Mouse (Mus musculus) liver, embryonic 13.5 days (tissue): ENCODE data around the gene Zdhhc23. TPM values are rescaled to one million over a fixed set of nuclear protein-coding genes. Genes with fewer than 3 reads are reported as not detected.

Experiments used
- ATAC-seq: fragments of 200-750 bp; cut with Nextera tagmentation; 2 replicates; pipeline ENCODE4 v1.8.0; 2017; ENCODE audit warnings: low read depth, mild to moderate bottlenecking, moderate number of reproducible peaks, moderate library complexity
- DNase-seq: peaks from one replicate; pipeline ENCODE4 v3.0.0; 2022
- H3K27ac ChIP-seq: fragments of 300-500 bp; sonication (generic); 2 replicates; pipeline ENCODE4 v1.5.1; 2015; ENCODE audit warnings: moderate library complexity, mild to moderate bottlenecking, inconsistent platforms
- H3K27me3 ChIP-seq: fragments of 300-500 bp; sonication (generic); 2 replicates; pipeline ENCODE4 v1.6.1; 2015; ENCODE audit warnings: mild to moderate bottlenecking, inconsistent platforms
- H3K36me3 ChIP-seq: fragments of 300-500 bp; sonication (generic); 2 replicates; pipeline ENCODE4 v1.6.1; 2015; ENCODE audit warnings: mild to moderate bottlenecking, inconsistent platforms
- H3K4me1 ChIP-seq: fragments of 300-500 bp; sonication (generic); replicated peaks from 2 replicates; pipeline ENCODE4 v1.6.1; 2015; ENCODE audit warnings: inconsistent platforms
- H3K4me2 ChIP-seq: fragments of 300-500 bp; sonication (generic); 2 replicates; pipeline ENCODE4 v1.6.1; 2015; ENCODE audit warnings: inconsistent platforms, mild to moderate bottlenecking, moderate library complexity
- H3K4me3 ChIP-seq: fragments of 300-500 bp; sonication (generic); replicated peaks from 2 replicates; pipeline ENCODE4 v1.5.1; 2015; ENCODE audit warnings: mild to moderate bottlenecking, inconsistent platforms
- H3K9ac ChIP-seq: fragments of 300-500 bp; sonication (generic); 2 replicates; pipeline ENCODE4 v1.6.1; 2015; ENCODE audit warnings: mild to moderate bottlenecking, inconsistent platforms
- H3K9me3 ChIP-seq: fragments of 300-500 bp; sonication (generic); replicated peaks from 2 replicates; pipeline ENCODE4 v1.6.1; 2016; ENCODE audit warnings: inconsistent platforms
- WGBS: fragments of 180-500 bp; shearing (Covaris S2); methylation state at CpG from one replicate; pipeline ENCODE4 v1.1.7; 2015; ENCODE audit not compliant: insufficient replicate concordance; 5-methylcytosine and 5-hydroxymethylcytosine counted together
- polyA plus RNA-seq: library from polyadenylated mRNA; unstranded; fragments of >200 nt; fragmentation: Nextera tagmentation; extraction: Ambion mirVana; gene quantifications from 2 replicates; pipeline ENCODE4 v1.2.1, GENCODE M21; 2015

The Zdhhc23 gene
- polyA plus RNA-seq, 1 experiment from 2014 or later = 0.27 TPM

DNA sequence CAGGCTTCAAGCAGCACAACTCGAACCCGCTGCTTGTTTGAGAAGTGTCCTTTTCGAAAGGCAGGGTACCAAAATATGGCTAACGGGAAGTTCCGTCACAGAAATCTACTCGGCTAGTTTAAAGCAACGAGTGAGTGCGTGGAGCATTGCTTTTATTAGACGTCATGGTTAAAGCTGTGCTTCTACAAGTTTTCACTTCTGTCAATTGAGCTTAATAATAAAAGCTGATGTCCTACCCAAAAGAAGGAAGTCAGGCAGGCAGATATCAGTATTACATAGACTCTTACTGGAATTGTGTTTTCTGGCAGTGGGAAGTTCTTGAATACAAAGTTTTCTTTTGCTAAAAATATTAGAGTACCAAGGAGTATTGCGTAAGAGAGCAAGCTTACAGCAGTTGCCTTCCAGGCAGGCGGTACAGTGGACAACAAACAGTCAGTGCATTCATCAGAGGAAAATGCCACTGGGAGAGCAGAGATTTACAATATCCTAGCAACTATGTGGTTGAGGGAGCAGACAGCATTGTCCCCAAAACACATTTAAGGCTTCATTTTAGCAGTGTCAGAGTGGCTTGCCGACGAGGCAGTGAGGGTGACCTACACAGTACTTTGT lies 13.7 kb downstream of the Zdhhc23 start:
- no peaks in the 10 kb centered on the region for H3K27me3 ChIP-seq
- DNase-seq = no peak
- no peak overlapping the region for H3K27ac ChIP-seq
- H3K9me3 ChIP-seq = no peaks in the 10 kb centered on the region
- no peak overlapping the region for H3K4me3 ChIP-seq
- WGBS = 78% methylated on average over 13 of the region's 13 CpGs
- 0 out of 2 replicates have a peak, but pooled peaks cover 2% of the 10 kb centered on the region for H3K4me1 ChIP-seq
- no peak for ATAC-seq
- H3K4me2 ChIP-seq = no peak overlapping the region
- H3K9ac ChIP-seq = no peak overlapping the region
- 0 out of 2 replicates have a peak, but pooled peaks cover 4% of the 10 kb centered on the region for H3K36me3 ChIP-seq

DNA sequence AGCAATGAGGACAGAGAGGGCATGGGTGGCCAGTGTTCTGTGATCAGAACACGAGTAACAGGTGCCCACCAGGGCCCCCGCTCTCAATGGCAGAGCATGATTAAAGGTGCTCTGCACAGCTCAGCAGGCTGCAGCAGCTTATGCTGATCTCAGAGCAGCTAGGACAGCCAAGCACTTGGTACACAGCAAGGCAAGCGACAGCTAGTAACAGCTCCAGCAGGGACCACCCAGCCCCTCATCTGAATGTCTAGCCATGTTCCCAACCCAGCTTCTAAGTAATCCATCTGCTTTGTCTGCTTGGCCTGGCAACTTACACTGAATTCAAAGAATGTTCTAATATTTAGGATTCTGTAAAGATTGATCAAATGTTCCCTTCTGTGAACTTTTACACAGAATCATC lies 15.8 kb downstream of the Zdhhc23 start:
- no peak overlapping the region for H3K4me3 ChIP-seq
- no peak for ATAC-seq
- 73% methylated on average over 3 of the region's 3 CpGs for WGBS
- 0 out of 2 replicates have a peak, but pooled peaks cover 4% of the 10 kb centered on the region for H3K36me3 ChIP-seq
- no peak overlapping the region for H3K4me2 ChIP-seq
- H3K9me3 ChIP-seq = no peaks in the 10 kb centered on the region
- H3K27me3 ChIP-seq = no peaks in the 10 kb centered on the region
- DNase-seq = no peak
- no peak overlapping the region for H3K9ac ChIP-seq
- 0 out of 2 replicates have a peak, but pooled peaks cover 2% of the 10 kb centered on the region for H3K4me1 ChIP-seq
- H3K27ac ChIP-seq = no peak overlapping the region

GRCm38 (mm10) chr16:43963291-43963690 lies 16.3 kb downstream of the Zdhhc23 start:
- no peaks in the 10 kb centered on the region for H3K27me3 ChIP-seq
- no peak overlapping the region for H3K4me3 ChIP-seq
- WGBS = 83% methylated on average over 9 of the region's 9 CpGs
- DNase-seq (no peak), ATAC-seq (no peak)
- no peaks in the 10 kb centered on the region for H3K9me3 ChIP-seq
- no peak overlapping the region for H3K9ac ChIP-seq
- no peak overlapping the region for H3K4me2 ChIP-seq
- H3K4me1 ChIP-seq = 0 out of 2 replicates have a peak, but pooled peaks cover 2% of the 10 kb centered on the region
- no peak overlapping the region for H3K27ac ChIP-seq
- 0 out of 2 replicates have a peak, but pooled peaks cover 4% of the 10 kb centered on the region for H3K36me3 ChIP-seq

GRCm38 (mm10) chr16:43958038-43958437 lies 21.6 kb downstream of the Zdhhc23 start:
- Histone ChIP-seq H3K36me3 (no peaks in the 10 kb centered on the region; the same call in 1 of the 2 replicates), H3K4me1 (no peaks in the 10 kb centered on the region), H3K27me3 (no peaks in the 10 kb centered on the region), H3K9ac (no peak overlapping the region), H3K27ac (no peak overlapping the region), H3K9me3 (no peaks in the 10 kb centered on the region), H3K4me3 (no peak overlapping the region), H3K4me2 (no peak overlapping the region)
- ATAC-seq (no peak), DNase-seq (no peak)
- 67% methylated on average over 4 of the region's 4 CpGs for WGBS

DNA sequence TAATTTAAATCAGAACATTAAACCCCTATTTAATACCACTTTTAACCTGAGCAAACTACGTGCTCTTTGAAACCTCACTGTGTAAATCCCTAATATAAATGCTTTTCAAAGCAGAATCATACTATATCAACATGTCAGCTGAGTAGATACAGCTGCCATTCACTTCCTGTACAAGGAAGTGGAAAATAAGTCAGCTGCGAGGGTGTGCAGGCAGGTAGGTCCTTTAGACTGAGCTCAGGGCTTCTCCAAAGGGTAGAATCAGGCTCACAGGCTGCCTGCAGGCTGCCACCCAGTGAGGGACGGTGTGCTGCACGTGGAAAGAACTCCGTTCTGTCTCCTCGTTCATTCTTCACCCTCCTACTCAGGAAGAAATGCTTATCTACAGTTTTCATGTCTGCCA lies 24.7 kb downstream of the Zdhhc23 start:
- ATAC-seq = no peak
- no peak overlapping the region for H3K4me2 ChIP-seq
- no peaks in the 10 kb centered on the region for H3K27me3 ChIP-seq
- no peak overlapping the region for H3K27ac ChIP-seq
- H3K9ac ChIP-seq = no peak overlapping the region
- no peaks in the 10 kb centered on the region; the same call in 1 of the 2 replicates for H3K36me3 ChIP-seq
- no peak for DNase-seq
- H3K4me1 ChIP-seq = no peaks in the 10 kb centered on the region
- no peak overlapping the region for H3K4me3 ChIP-seq
- no peaks in the 10 kb centered on the region for H3K9me3 ChIP-seq
- 50% methylated on average over 6 of the region's 6 CpGs for WGBS

DNA sequence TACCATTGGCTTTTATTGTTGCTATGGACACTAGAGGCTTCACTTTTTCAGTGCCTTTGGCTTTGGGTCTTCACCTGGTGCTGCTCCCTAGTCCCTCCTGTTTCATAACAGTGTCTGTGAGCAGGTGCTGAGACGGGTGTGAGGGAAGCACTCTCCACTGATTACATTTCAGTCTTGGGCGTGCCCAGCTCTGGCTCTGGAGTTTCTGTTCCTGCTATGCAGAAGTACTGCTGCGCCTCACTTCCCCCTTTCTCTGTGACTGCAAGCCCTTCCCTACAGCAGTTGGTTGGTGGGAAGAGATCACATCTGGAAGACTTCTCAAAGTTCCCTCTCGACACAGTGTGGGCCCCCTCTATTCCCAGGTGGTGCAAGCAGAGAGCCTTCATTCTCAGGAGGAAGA lies 28.0 kb downstream of the Zdhhc23 start:
- no peaks in the 10 kb centered on the region for H3K27me3 ChIP-seq
- WGBS = 29% methylated on average over 4 of the region's 4 CpGs
- ATAC-seq = peak; percentile 26; the same call in 1 of the 2 replicates

GRCm38 (mm10) chr16:43945869-43946268 lies 33.7 kb downstream of the Zdhhc23 start:
- Histone ChIP-seq H3K4me1 (no peaks in the 10 kb centered on the region), H3K4me2 (no peak overlapping the region), H3K27me3 (no peaks in the 10 kb centered on the region), H3K9ac (no peak overlapping the region), H3K4me3 (no peak overlapping the region), H3K9me3 (no peaks in the 10 kb centered on the region), H3K27ac (no peak overlapping the region), H3K36me3 (no peaks in the 10 kb centered on the region)
- DNase-seq = no peak
- 54% methylated on average over 3 of the region's 3 CpGs for WGBS
- ATAC-seq = no peak

More for the DNA sequence above, 28.0 kb downstream of the Zdhhc23 start:
- Histone ChIP-seq H3K27ac (no peak overlapping the region), H3K4me2 (no peak overlapping the region), H3K36me3 (no peaks in the 10 kb centered on the region), H3K4me3 (no peak overlapping the region), H3K9ac (no peak overlapping the region), H3K4me1 (no peaks in the 10 kb centered on the region), H3K9me3 (no peaks in the 10 kb centered on the region)
- DNase-seq = peak; percentile 6

DNA sequence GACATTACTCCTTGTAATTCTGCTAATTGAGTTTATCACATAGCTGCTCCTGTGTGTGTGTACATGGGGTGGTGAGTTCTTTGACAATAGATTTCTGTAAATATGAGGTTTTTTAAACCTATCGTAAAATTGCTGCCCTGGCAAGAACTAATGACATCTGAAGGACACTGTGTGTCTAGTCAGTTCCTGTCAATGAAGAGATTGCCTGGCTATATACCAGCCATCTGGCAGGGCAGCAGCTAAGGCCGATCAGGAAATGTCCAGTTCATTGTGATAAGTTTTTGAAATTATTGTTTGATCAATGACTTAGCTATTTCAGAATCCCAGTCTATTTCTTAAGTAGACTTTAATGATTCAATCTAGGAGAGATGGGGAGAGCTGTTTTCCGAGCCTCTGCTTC lies 34.2 kb downstream of the Zdhhc23 start:
- 73% methylated on average over 3 of the region's 3 CpGs for WGBS

DNA sequence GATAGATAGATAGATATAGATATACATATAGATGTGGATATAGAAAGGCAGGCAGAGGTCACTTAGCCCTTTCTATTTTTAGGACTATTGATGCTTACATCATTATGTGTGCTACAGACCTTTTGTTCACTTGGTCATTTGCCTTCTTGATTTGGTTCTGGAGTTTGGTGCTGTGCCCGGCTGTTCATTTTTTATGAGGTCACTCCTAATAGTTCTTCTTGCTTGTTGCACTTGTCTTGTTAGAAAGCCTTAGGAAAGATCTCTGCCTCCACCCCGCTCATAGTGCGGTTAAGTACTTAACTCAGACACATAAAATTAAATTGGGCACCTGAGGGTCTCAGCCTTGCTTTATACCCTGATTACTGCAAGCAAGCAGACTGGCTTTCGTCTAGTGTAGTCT lies 38.7 kb downstream of the Zdhhc23 start:
- Histone ChIP-seq H3K36me3 (no peaks in the 10 kb centered on the region), H3K27ac (no peak overlapping the region), H3K4me2 (no peak overlapping the region), H3K27me3 (no peaks in the 10 kb centered on the region), H3K4me1 (peaks cover 9% of the 10 kb centered on the region), H3K4me3 (no peak overlapping the region), H3K9me3 (no peaks in the 10 kb centered on the region), H3K9ac (no peak overlapping the region)
- DNase-seq = no peak
- ATAC-seq = no peak
- 77% methylated on average over 4 of the region's 4 CpGs for WGBS

More for the DNA sequence above, 34.2 kb downstream of the Zdhhc23 start:
- H3K4me3 ChIP-seq = no peak overlapping the region
- no peak overlapping the region for H3K4me2 ChIP-seq
- H3K27ac ChIP-seq = no peak overlapping the region
- DNase-seq = no peak
- H3K36me3 ChIP-seq = no peaks in the 10 kb centered on the region
- H3K4me1 ChIP-seq = no peaks in the 10 kb centered on the region
- no peaks in the 10 kb centered on the region for H3K27me3 ChIP-seq
- H3K9me3 ChIP-seq = no peaks in the 10 kb centered on the region
- no peak overlapping the region for H3K9ac ChIP-seq
- ATAC-seq = no peak

GRCm38 (mm10) chr16:43935892-43936291 lies 43.7 kb downstream of the Zdhhc23 start:
- H3K4me1 ChIP-seq = peaks cover 9% of the 10 kb centered on the region
- no peak overlapping the region for H3K9ac ChIP-seq
- no peaks in the 10 kb centered on the region for H3K36me3 ChIP-seq
- H3K4me3 ChIP-seq = no peak overlapping the region
- no peak for ATAC-seq
- H3K9me3 ChIP-seq = no peaks in the 10 kb centered on the region
- H3K4me2 ChIP-seq = no peak overlapping the region
- DNase-seq = no peak
- no peak overlapping the region for H3K27ac ChIP-seq
- WGBS = 68% methylated on average over 3 of the region's 3 CpGs
- no peaks in the 10 kb centered on the region for H3K27me3 ChIP-seq

GRCm38 (mm10) chr16:43935367-43935766 lies 44.2 kb downstream of the Zdhhc23 start:
- Histone ChIP-seq H3K4me3 (no peak overlapping the region), H3K4me1 (peaks cover 9% of the 10 kb centered on the region), H3K27me3 (no peaks in the 10 kb centered on the region), H3K36me3 (no peaks in the 10 kb centered on the region), H3K9ac (no peak overlapping the region), H3K9me3 (no peaks in the 10 kb centered on the region), H3K4me2 (no peak overlapping the region), H3K27ac (no peak overlapping the region)
- DNase-seq = no peak
- 86% methylated on average over 3 of the region's 3 CpGs for WGBS
- ATAC-seq = no peak

GRCm38 (mm10) chr16:43934856-43935255 lies 44.7 kb downstream of the Zdhhc23 start:
- no peak overlapping the region for H3K4me2 ChIP-seq
- H3K9ac ChIP-seq = no peak overlapping the region
- no peak overlapping the region for H3K27ac ChIP-seq
- DNase-seq = no peak
- ATAC-seq = no peak
- WGBS = 74% methylated on average over 8 of the region's 8 CpGs
- H3K4me1 ChIP-seq = peaks cover 9% of the 10 kb centered on the region
- no peak overlapping the region for H3K4me3 ChIP-seq
- no peaks in the 10 kb centered on the region for H3K9me3 ChIP-seq
- H3K27me3 ChIP-seq = no peaks in the 10 kb centered on the region
- no peaks in the 10 kb centered on the region for H3K36me3 ChIP-seq
